Mouse (Mus musculus): ENCODE measurements around the gene Gucy2c.
"Not testable (repeated sequence)": the region's sequence is repeated elsewhere in the genome, so short reads cannot be mapped to it uniquely, and the experiment has no call there.

Gene Gucy2c

DNA sequence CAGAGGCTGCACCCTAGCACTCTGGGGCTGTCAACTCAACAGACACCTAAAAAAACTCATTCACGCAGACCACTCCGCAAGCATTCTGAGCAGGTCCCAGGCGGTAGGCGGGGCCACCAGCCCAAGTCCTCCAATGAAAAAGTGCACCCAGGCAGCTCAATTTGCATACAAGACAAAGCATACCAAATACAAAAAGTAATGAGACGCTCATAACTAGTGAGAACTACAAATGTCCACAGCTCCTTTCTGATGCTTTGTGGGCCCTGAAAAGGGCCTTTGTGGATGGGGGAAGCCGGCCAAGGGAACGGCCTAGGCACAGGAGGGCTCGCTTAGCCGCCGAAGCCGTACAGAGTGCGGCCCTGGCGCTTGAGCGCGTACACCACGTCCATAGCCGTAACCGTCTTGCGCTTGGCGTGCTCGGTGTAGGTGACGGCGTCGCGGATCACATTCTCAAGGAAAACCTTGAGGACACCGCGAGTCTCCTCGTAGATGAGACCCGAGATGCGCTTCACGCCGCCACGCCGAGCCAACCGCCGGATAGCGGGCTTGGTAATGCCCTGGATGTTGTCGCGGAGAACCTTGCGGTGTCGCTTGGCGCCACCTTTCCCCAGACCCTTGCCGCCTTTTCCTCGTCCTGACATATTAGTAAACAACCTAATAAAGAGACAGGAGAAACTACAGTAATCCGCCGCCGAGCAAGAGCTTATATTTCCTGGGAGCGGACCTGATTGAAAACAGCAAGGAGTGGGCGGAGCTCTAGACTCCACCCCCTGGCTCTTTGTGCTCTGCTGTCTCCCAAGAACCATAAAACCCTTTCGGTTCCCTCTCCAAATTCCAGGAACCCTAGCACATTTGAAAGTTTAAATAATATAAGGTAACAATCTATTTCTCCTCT is 22.4 kb upstream of the Gucy2c start, which contains the start of gene Hist4h4:
Hist4h4 (minus strand) TSS at position 677 of the 895 bp plus-strand sequence.
- peak; percentile 100 for DNase-seq (ENCODE audit: low spot score)

DNA sequence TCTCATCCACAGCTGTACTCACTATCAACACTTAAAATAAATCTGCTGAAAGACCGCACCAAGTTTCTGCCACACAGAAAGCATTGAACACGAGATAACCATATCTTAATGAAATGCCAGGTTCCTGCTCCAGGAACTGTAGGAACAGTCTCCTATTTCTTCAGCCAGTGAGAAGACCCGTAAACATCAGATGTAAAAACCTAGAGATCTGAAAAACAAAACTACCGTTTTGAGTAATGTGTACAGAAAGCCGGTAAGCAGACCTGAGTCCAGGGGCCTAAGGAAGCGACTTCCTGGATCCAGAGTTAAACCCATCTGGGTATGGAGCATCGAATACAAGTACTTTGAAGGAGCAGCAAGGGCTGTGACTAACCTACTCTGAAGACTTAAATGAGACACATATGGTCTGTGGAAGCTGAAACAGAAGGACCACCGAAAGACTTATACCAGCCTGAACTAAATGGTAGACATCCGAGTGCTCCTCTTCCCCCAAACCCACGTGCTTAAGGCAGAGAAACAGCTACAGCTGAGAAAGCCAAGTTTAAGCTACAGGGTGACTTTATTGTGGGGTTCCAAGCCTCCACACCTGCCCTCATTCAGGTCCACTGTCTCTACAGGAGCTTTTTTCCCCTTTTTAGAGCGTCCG is 21.7 kb upstream of the Gucy2c start:
- DNase-seq (ENCODE audit: low spot score): no peak

DNA sequence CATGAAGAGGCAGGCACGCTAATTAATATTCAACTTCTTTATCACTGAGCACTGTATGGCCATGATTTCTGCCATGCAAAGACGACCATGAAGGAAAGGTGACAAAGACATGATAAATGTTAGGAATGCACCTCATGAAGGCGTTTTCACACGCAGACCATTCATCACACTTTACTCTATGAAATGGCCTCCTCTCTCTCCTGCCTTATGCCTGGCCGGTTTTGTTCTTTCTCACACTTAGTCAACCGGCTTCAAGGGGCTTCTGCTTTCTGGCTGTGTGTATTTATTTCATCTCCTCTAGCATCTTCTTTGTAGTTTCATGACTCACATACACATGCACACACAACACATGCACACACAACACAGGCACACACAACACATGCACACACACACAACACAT is 19.7 kb upstream of the Gucy2c start:
- DNase-seq (ENCODE audit: low spot score): no peak

DNA sequence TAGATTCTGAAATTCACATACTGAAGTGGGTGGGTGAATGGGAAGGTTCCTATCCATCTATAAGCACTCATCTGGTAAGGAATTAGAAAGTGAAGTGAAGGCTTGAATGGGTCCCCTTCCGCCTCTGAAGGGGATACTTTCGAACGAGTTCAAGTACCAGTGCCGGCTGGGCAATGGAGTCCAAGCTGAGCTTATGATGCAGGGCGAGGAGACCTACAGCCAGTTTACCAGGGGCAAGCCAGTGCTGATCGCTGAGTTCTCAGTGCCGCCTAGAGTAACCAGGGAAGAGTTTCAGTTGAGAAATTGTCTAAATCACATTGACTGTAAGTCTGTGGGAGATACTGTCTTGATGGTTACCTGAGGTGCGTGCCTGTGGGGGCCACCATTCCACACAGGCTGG is 19.1 kb upstream of the Gucy2c start:
- no peak for DNase-seq (ENCODE audit: low spot score)

DNA sequence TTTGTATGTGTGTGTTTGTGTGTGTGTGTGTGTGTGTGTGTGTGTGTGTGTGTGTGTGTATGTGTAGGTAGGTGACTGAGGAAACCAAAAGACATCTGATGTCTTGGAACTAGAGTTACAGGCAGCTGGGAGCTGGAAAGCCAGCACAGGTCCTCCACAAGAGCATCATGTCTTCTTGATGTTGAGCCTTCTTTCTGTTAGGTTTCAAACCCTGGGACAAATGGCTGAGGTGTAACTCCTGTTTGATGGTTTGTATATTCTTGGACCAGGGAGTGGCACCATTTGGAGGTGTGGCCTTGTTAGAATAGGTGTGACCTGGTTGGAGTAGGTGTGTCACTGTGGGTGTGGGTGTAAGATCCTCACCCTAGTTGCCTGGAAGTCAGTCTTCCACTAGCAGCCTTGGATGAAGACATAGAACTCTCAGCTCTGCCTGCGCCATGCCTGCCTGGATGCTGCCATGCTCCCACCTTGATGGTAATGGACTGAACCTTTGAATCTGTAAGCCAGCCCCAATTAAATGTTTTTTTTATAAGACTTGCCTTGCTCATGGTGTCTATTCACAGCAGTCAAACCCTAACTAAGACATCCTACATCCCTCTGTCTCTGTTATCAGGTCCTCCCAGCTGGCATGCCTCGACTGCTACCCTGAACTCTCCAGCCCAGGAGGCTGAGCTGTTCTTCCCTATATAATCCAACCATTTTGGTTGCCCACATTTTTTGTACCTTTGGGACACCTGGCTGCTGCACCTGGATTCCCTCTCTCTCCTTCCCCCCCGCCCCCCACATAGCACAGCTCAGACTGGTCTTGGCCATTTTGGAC is 16.5 kb upstream of the Gucy2c start:
- not testable (repeated sequence) for DNase-seq (ENCODE audit: low spot score)

DNA sequence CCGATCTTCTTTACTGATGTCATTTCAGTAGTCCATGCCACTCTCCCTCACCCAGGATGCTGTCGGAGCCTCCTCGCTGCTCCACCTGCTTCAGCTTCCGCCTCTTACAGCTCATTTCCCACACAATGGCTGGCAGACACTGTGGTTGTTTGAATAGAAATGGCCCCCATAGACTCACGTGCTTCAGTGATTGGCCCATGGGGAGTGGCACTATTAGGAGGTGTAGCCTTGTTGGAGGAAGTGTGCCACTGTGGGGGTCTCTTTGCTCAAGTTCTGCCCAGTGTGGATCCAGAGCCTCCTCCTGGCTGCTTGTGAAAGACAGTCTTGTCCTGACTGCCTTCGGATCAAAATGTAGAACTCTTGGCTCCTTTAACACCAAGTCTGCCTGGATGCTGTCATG is 14.3 kb upstream of the Gucy2c start:
- DNase-seq (ENCODE audit: low spot score): no peak

DNA sequence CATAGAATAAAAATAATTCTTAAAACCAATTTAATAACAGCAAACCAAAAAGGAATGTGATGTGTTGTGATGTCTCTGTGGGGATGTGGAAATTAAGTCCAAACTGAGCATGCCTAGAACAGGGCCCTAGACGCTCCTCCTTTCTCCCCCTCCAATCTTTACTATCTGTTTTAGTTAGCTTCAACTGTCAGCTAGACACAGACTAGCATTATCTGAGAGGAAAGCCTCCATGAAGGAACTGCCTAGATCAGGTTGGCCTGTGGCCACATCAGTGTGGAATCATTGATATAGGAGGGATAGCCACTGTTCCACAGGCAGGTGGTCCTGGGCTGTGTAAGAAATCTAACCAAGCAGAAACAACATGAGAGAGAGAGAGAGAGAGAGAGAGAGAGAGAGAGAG is 13.5 kb upstream of the Gucy2c start:
- DNase-seq (ENCODE audit: low spot score): no peak

DNA sequence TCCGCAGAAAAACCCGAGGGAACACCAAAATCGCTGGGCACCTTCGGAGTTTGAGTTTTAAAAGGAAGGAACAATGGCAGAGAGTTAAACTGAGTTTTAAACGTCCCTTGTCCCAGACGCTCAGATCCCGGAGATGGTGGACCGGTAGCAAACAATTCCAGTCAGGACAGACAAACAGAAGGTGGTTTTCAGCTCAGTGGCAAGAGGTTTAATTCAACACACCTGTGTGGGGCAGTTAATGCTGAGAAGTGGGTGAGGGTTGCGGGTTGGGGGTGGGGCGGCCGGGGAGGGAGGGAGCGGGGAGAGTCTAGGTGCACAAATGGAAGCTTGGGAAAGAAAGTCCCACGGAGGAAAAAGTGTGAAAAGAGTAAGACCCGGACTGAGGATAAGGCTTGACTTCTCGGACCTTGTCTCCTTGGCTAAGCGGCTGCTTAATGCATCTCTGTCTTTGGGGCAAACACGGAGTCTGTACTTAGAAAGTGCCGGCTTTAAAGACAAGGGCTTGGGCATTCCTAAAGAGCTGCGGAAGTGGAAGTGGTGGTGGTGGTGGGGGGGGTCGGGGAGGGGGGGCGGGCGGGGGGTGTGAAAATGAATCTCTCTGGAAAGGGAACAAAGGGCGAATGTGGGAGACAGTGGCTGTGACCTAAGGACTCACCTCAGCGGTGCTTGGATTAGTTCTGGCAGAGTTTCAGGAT is 12.4 kb upstream of the Gucy2c start:
- DNase-seq (ENCODE audit: low spot score): no peak

DNA sequence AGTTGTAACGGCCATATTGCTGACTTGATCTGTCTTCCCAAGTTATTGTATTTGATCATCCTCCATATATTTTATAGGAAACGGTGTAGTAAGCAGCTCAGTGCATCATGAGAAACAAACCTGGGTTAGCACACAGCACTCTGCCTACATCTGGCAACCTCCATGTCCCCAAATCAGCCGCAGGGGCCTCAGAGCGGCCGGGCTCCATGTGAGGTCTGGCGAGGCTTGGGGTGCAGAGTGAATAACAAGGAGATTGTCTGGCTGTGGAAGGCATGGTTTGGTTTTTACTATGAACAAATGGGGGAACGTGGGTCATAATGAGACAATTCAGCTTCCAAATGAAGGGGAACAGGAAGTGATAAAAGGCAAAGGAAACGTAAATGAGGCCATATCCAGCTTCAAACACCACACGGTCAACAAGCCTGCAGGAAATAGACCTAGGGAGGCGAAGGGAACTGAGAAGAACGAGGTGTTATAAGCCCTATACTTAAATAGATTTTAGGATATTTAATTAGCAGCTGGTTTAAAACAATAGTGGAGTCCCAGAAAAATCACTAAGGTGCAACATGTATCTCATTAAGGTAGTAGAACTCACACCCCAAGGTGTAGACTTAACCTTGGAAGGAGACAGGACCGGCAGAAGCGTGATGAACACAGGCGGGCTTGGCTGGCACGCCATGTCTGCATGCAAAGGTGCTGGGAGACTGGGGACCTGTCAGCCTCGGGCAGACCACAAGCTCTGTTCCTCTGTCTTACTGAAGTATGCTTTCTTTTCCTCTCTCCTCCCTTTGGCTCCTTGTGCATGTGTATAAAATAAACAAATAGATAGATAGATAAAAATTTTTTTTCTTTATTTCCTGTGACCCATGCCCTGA is 11.6 kb upstream of the Gucy2c start:
- no peak for DNase-seq (ENCODE audit: low spot score)

DNA sequence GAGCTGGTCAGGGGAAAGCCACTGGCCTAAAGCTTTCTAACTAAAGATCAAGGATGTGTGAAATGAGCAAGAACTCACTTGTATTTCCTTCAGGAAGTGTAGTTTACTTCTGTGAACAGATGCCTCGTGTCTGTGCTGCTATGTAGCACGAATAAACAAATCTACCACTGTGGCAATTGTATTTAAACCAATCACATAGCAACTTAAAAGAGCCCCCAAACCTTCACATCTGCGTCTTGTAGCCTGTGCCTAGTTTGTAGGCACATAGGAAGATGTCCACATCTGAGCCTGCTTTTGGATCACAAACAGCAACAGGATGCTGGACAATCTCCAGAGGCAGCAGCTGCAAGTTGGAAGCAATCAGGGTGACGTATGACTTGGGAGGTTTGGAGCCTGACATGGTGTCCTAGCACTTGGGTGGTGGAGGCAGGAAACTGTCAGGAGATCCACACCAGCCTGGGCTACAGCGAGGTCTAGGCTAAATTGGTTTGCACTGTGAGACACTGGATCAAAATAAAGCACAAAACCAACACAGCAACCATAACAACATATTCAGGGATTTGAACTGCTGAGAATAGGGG is 7.9 kb upstream of the Gucy2c start:
- no peak for DNase-seq (ENCODE audit: low spot score)

DNA sequence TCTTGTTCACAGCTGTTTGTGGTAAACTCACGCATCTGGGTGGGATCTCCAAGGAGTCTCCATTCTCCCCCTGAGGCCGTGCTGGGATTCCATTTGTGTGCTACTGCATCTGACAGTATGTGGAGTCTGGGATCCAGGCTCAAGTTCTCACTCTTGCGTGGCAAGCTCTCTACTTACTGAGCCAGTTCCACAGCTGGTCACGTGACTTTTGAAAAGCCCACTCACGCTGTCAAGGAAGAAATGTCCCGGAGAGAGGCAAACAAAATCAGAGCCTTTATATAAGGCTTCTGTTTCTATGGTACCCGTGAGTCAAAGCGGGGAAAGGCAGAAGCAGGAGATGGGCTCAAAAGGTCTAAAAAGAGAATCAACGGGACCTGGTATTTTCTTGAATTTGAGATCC is 1.2 kb upstream of the Gucy2c start:
- DNase-seq (ENCODE audit: low spot score): no peak

DNA sequence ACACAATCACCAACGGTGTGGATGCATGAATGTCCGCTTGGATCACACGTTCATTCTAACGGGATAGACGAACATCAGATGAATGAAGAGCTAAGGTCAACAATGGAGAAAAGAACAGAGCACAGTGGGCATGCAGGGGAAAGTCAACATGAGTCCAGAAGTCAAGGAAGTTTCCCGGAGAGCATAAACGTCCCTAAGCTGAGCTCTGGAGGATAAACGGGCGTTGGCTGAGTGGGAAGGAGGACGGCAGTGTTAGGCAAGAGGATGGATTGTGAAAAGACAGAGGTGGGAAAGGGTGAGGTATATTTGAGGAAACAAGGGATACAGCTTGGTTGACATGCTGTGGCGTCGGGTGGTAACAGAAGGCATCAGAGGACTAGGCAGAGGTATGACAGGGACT is 581 bp upstream of the Gucy2c start:
- no peak for DNase-seq (ENCODE audit: low spot score)

DNA sequence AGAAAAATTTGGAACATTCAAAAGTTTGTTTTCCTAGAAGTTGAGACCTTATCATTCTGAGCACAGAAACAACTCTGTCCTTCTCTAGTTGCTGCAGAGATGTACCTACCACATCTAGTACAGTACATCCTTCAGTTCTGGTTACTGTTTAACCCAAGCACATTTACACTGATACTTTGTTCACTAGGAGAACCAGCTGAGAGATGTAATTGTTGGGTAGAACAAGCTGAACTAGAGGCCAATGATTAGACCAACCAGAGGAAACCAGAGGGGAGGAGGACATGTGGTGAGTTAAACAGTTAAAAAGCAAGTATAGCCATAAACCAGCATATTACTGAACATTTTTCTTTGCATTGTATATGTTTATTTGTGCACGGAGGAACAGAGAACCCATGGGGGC is 5.2 kb downstream of the Gucy2c start:
- DNase-seq (ENCODE audit: low spot score): no peak

DNA sequence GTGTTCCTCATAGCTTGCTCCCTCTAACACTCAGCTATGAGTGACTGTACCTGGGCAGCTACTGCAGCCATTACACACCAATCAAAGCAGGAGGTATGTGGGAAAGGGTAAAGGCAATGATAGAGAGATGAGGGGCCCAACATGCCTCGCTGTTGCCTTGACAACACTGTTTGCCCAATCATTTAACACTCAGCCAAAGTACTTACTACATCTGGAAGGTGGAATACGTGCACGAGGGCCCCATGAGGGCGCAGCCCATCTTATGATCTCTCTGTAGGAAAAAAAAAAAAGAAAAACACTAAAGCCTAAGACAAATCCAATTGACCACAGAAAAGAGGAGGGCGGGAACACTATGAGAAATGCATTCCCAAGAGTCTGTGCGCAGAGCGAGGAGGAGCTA is 11.7 kb downstream of the Gucy2c start:
- no peak for DNase-seq (ENCODE audit: low spot score)

DNA sequence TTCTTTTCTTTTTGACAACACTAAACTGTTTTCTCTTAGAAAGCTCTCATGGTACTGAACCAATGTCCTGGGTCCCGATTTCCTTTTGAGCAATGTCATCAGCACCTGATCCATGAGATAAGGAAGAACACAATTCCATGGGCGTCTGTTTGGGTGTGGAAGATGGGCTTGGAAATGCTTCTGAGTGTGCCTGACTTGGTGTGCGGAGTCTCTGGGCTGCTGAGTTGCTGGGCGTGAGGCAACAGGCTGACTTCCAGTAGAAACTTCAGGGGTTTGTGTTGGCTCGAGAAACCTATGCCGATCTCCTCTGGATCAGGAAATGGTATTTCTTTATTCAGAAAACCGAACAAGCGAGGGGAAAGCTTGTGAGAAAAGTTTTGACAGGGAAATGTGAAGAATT is 12.4 kb downstream of the Gucy2c start:
- DNase-seq (ENCODE audit: low spot score): no peak

DNA sequence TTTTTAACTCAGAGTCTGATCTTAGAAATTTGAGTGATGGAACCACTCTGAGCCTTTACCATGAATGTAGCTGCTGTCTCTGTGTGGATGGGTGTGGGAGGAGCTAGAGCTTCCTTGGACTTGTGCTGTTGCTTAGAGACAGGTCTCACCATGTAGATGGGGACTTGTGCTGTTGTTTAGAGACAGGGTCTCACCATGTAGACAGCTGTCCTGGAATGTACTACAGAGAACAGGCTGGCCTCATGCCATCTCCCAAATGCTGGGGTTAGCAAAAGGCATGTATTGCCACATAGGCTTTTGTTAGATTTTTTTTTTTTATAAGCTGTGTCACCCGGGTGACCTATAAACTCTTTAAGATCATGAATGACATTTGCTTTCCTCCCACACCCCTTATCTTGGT is 17.7 kb downstream of the Gucy2c start:
- DNase-seq (ENCODE audit: low spot score): no peak

DNA sequence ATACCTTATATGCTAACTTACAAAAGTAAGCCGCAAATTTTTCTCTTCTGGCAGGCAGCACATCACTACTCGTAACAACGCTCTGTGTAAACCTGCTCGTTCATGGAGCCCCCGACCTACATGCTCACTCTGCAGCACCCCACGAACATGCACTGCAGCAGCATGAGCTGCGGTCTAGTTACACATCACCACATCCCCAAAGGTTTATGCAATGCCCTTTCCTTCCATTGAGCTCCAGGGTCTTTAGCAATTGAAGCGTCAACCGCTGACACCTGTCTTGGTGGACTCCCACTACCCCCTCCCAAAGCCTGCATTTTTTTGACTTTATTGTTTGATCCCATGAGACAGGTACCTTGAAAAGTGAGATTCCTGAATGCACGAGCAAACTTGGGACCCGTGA is 31.0 kb downstream of the Gucy2c start:
- no peak for DNase-seq (ENCODE audit: low spot score)

DNA sequence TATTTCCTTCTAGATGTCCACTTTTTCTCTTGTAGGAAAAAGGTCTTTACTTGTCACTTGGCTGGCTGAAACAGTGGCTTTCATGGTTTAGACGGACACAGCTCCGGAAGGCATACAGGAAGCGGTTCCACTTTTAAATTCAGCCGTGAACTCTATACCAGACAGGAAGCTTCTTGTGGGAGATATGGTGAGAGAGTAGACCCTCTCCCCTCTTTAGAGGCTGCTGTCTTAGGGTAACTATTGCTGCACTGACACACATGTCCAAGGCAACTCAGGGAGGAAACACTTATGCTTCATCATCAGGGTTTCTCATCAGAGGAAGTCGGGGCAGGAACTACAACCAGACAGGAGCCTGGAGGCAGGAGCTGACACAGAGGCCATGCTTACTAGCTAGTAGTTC is 36.0 kb downstream of the Gucy2c start:
- DNase-seq (ENCODE audit: low spot score): no peak

DNA sequence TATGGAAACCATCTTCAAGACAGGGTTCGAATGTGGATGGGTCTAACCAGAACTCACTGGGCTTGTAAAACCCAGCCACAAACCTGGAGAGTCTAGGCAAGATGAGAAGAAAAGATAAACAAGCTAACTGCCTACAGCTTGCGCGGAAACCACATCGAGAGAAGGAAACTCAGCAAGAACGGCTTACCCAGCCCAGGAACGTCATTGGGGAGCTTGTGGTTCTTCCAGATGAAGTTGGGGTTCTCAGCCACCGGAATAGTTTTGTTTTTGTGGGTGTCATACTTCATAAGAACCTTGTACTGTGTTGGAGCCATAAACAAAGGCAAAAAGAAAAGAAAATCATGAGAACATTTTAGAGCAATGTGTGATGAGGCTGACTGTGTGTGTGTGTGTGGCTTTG is 37.8 kb downstream of the Gucy2c start:
- no peak for DNase-seq (ENCODE audit: low spot score)

DNA sequence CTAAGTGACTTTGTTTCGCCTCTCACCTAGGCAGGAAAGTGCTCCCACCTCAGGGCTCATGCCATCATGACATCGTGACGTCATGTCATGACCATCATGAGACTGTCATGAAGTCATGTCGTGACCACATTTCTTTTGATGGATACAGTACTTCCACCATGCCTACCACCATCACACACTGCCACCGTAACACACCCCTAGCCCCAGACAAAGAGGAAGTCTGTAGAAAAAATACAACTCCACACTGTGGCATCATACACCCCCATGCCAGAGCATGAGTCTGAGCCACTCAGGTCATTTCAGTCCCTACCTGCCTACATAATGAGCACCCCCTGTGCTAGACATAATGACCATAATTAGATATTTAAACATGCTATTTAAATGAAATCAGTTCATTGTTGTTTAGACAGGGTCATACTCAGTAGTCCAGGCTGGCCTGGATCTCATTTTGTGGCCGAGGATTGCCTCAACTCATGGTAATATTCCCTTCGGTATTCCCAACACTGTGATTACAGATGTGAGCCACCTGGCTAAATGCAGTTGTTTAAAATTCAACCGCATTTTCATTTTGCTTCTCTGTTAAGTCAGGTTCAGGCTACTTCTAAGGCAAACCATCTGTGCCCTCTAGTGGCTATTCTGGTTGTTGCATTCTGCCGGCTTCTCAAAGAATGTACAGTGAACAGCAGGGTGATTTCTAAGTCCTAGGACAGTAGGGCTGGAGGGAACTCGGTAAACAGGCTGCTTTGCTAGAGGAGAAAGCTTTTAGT is 39.0 kb downstream of the Gucy2c start:
- DNase-seq (ENCODE audit: low spot score): peak; percentile 98

All from retina, embryonic 14.5 days (tissue).